In genomic region chr10:80377716-80378115, GRCm38 (mm10) we compare ENCODE assay signal across 12 mouse cellular contexts. TPM values are rescaled to one million over a fixed set of nuclear protein-coding genes. Genes with fewer than 3 reads are reported as not detected.
DNase-seq lines count a peak whose midpoint lies in the region; TF ChIP-seq lines count a peak whose summit lies in the region.
"Had no signal": no experiment of that assay in that cellular context is flagged by ENCODE, and none has a peak within 500 bp of the region (broad histone marks: within the 10 kb centered on the region; RNA-seq: fewer than 3 reads in every experiment).

No protein-coding gene starts in this region.

- no peak overlapping the region for H3K27ac ChIP-seq in layer of hippocampus, adult 2 months
- H3K27ac ChIP-seq: embryonic facial prominence, embryonic 15.5 days; heart, embryonic 13.5 days; liver, embryonic 13.5 days had no signal

- peak; percentile 62 for DNase-seq in adrenal gland, postnatal 14 days
- DNase-seq in adrenal gland, adult 2 months, result no peak
- no peak for DNase-seq in layer of hippocampus, adult 2 months (ENCODE audit: low spot score in 2 of 2)
- no peak for DNase-seq in layer of hippocampus, adult 18-20 months (ENCODE audit: low spot score in 2 of 2)
- DNase-seq in B cell, adult 2 months, result peak; percentile 76 to 77
- peak; percentile 66 for DNase-seq in induced T-regulatory cell, adult 2 months (ENCODE audit: low read depth)
- DNase-seq in frontal cortex, postnatal 10 days (ENCODE audit: low spot score in 2 of 2), result no peak
- no peak for DNase-seq in frontal cortex, postnatal 36 days (ENCODE audit: low spot score in 2 of 2)
- DNase-seq: liver, embryonic 13.5 days had no signal

- H3K4me3 ChIP-seq in layer of hippocampus, adult 2 months, result no peak overlapping the region
- H3K4me3 ChIP-seq: embryonic facial prominence, embryonic 15.5 days; heart, embryonic 13.5 days; liver, embryonic 13.5 days had no signal

- peak; percentile 78 for TF ChIP-seq CTCF in layer of hippocampus, adult 2 months (conservative IDR thresholded peaks at IDR 0.05)

RNA-seq across cellular contexts. Expression of gene Mex3d, which starts 9.7 kb away (rescaled TPM):
- 21.8 and 22.8 TPM in 2 replicates for total RNA-seq in adrenal gland, postnatal 14 days (2021)
- total RNA-seq in adrenal gland, adult 2 months (2021), result 10 to 100 TPM; 19.2 to 19.5 TPM
- 60.7 and 61.5 TPM in 2 replicates for polyA plus RNA-seq in adrenal gland, adult 2 months (2012; rRNA removed)
- total RNA-seq in layer of hippocampus, adult 2 months (2021), result 10 to 100 TPM; 15.5 to 17.1 TPM
- total RNA-seq in layer of hippocampus, adult 18-20 months (2021), result 10 to 100 TPM; 17.9 to 19.1 TPM

RNA-seq across cellular contexts. Expression of gene Plk5, which starts 21.5 kb away (rescaled TPM):
- 0.30 and 0.44 TPM in 2 replicates for total RNA-seq in adrenal gland, postnatal 14 days (2021)
- under 1 TPM; 0.14 to 0.45 TPM for total RNA-seq in adrenal gland, adult 2 months (2021)
- polyA plus RNA-seq in adrenal gland, adult 2 months (2012; rRNA removed), result 1.5 and 2.6 TPM in 2 replicates
- 10 to 100 TPM; 33.4 to 36.6 TPM for total RNA-seq in layer of hippocampus, adult 2 months (2021)
- total RNA-seq in layer of hippocampus, adult 18-20 months (2021), result 10 to 100 TPM; 30.3 to 30.5 TPM
- polyA plus RNA-seq: C2C12; heart, embryonic 13.5 days had no signal

RNA-seq across cellular contexts. Expression of gene Mbd3, which starts 21.6 kb away (rescaled TPM):
- total RNA-seq in adrenal gland, postnatal 14 days (2021), result 106 and 116 TPM in 2 replicates
- 100 to 1,000 TPM; 125 to 146 TPM for total RNA-seq in adrenal gland, adult 2 months (2021)
- 158 and 165 TPM in 2 replicates for polyA plus RNA-seq in adrenal gland, adult 2 months (2012; rRNA removed)
- total RNA-seq in layer of hippocampus, adult 2 months (2021), result 100 to 1,000 TPM; 147 to 149 TPM
- total RNA-seq in layer of hippocampus, adult 18-20 months (2021), result 100 to 1,000 TPM; 159 to 162 TPM

RNA-seq across cellular contexts. Expression of gene Uqcr11, which starts 28.9 kb away (rescaled TPM):
- 1,202 and 1,279 TPM in 2 replicates for total RNA-seq in adrenal gland, postnatal 14 days (2021)
- total RNA-seq in adrenal gland, adult 2 months (2021), result 1,000 to 10,000 TPM in 1 of 2 experiments, 100 to 1,000 TPM in 1; 714 to 1,027 TPM
- 2,955 and 2,958 TPM in 2 replicates for polyA plus RNA-seq in adrenal gland, adult 2 months (2012; rRNA removed)
- 100 to 1,000 TPM; 404 to 413 TPM for total RNA-seq in layer of hippocampus, adult 2 months (2021)
- 100 to 1,000 TPM; 410 to 413 TPM for total RNA-seq in layer of hippocampus, adult 18-20 months (2021)

RNA-seq across cellular contexts. Expression of gene Adamtsl5, which starts 29.5 kb away (rescaled TPM):
- 8.4 and 10.9 TPM in 2 replicates for total RNA-seq in adrenal gland, postnatal 14 days (2021)
- total RNA-seq in adrenal gland, adult 2 months (2021), result 10 to 100 TPM in 1 of 2 experiments, 1 to 10 TPM in 1; 8.0 to 10.3 TPM
- polyA plus RNA-seq in adrenal gland, adult 2 months (2012; rRNA removed), result 35.1 and 41.5 TPM in 2 replicates
- total RNA-seq in layer of hippocampus, adult 2 months (2021), result 1 to 10 TPM; 4.7 to 7.2 TPM
- 1 to 10 TPM; 5.6 to 6.9 TPM for total RNA-seq in layer of hippocampus, adult 18-20 months (2021)

Comparison
In these comparisons a context has a peak if more than half of its experiments do, and no peak if none do; other contexts are left out.
1. DNase-seq: peak in adrenal gland, postnatal 14 days (single experiment), B cell, adult 2 months (2 of 2) and induced T-regulatory cell, adult 2 months (single experiment); none in adrenal gland, adult 2 months (single experiment), layer of hippocampus, adult 2 months (0 of 2), layer of hippocampus, adult 18-20 months (0 of 2), frontal cortex, postnatal 10 days (0 of 2) and frontal cortex, postnatal 36 days (0 of 2).
2. RNA of gene Plk5, which starts 21.5 kb away (total RNA-seq): 33.4 to 36.6 TPM in layer of hippocampus, adult 2 months and 30.3 to 30.5 TPM in layer of hippocampus, adult 18-20 months; 0.14 to 0.45 TPM in adrenal gland, adult 2 months and 0.30 to 0.44 TPM in adrenal gland, postnatal 14 days; every median in the first group is over 10 times any median in the second.